18 mouse cellular contexts compared by ENCODE assay signal in the genomic region with DNA sequence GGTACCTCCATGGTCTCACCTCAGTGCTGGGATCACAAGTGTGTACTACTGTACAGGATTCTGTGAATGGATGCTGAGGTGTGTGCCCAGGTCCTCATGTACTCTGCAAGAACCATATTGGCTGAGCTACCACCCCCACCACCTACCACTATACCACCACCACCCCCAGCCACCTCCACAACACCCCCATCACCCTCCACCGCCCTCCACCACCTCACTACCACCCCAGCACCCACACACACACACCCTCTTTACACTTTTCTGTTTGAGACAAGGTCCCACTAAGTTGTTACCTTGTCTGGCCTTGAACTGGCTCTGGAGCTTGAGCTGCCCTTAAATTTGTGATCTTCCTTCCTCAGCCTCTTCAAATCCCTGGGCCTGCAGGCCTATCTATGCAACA.
DNase-seq lines count a peak whose midpoint lies in the region; ATAC-seq and TF ChIP-seq lines count a peak whose summit lies in the region.
"Had no signal": no experiment of that assay in that cellular context is flagged by ENCODE, and none has a peak within 500 bp of the region (broad histone marks: within the 10 kb centered on the region; RNA-seq: fewer than 3 reads in every experiment).

No protein-coding gene starts in this region.

- H3K4me1 ChIP-seq in forebrain, embryonic 15.5 days: peaks cover 28% of the 10 kb centered on the region
- H3K4me1 ChIP-seq in hindbrain, embryonic 15.5 days (replicated peaks): peaks cover 20% of the 10 kb centered on the region
- peaks cover 22% of the 10 kb centered on the region for H3K4me1 ChIP-seq in midbrain, embryonic 15.5 days
- H3K4me1 ChIP-seq: heart, embryonic 12.5 days had no signal

- H3K27ac ChIP-seq in layer of hippocampus, adult 2 months: peak overlapping the region; percentile 75
- peak overlapping the region; percentile 60 for H3K27ac ChIP-seq in forebrain, embryonic 15.5 days (replicated peaks)
- peak overlapping the region; percentile 16; the same call in 1 of the 2 replicates for H3K27ac ChIP-seq in hindbrain, embryonic 15.5 days (replicated peaks)
- H3K27ac ChIP-seq in midbrain, embryonic 15.5 days: peak overlapping the region; percentile 66
- H3K27ac ChIP-seq: limb, embryonic 15.5 days; stomach, postnatal 0 days had no signal

- H3K4me3 ChIP-seq in layer of hippocampus, adult 2 months: no peak overlapping the region
- no peak overlapping the region for H3K4me3 ChIP-seq in forebrain, embryonic 15.5 days
- no peak overlapping the region for H3K4me3 ChIP-seq in hindbrain, embryonic 15.5 days
- no peak overlapping the region for H3K4me3 ChIP-seq in midbrain, embryonic 15.5 days
- H3K4me3 ChIP-seq: heart, embryonic 12.5 days; limb, embryonic 15.5 days; myocyte had no signal

- TF ChIP-seq CTCF in layer of hippocampus, adult 2 months (conservative IDR thresholded peaks at IDR 0.05): no peak

- no peaks in the 10 kb centered on the region for H3K36me3 ChIP-seq in forebrain, embryonic 15.5 days
- H3K36me3 ChIP-seq in hindbrain, embryonic 15.5 days: no peaks in the 10 kb centered on the region
- no peaks in the 10 kb centered on the region for H3K36me3 ChIP-seq in midbrain, embryonic 15.5 days (replicated peaks)
- H3K36me3 ChIP-seq: heart, embryonic 12.5 days; limb, embryonic 15.5 days had no signal

- H3K27me3 ChIP-seq in forebrain, embryonic 15.5 days: no peaks in the 10 kb centered on the region
- H3K27me3 ChIP-seq in hindbrain, embryonic 15.5 days: no peaks in the 10 kb centered on the region
- no peaks in the 10 kb centered on the region for H3K27me3 ChIP-seq in midbrain, embryonic 15.5 days (replicated peaks)
- H3K27me3 ChIP-seq: limb, embryonic 15.5 days; Patski had no signal

- no peaks in the 10 kb centered on the region for H3K9me3 ChIP-seq in forebrain, embryonic 15.5 days
- no peaks in the 10 kb centered on the region for H3K9me3 ChIP-seq in hindbrain, embryonic 15.5 days
- no peaks in the 10 kb centered on the region for H3K9me3 ChIP-seq in midbrain, embryonic 15.5 days
- H3K9me3 ChIP-seq: heart, embryonic 12.5 days; limb, embryonic 15.5 days had no signal

- WGBS in forebrain, embryonic 15.5 days: 83% methylated on average over 1 of the region's 1 CpGs
- 100% methylated on average over 1 of the region's 1 CpGs for WGBS in hindbrain, embryonic 15.5 days
- 80% methylated on average over 1 of the region's 1 CpGs for WGBS in midbrain, embryonic 15.5 days

- no peak overlapping the region for H3K9ac ChIP-seq in forebrain, embryonic 15.5 days (replicated peaks)
- H3K9ac ChIP-seq in hindbrain, embryonic 15.5 days: no peak overlapping the region
- no peak overlapping the region for H3K9ac ChIP-seq in midbrain, embryonic 15.5 days
- H3K9ac ChIP-seq: heart, embryonic 12.5 days; limb, embryonic 15.5 days had no signal

- no peak overlapping the region for H3K4me2 ChIP-seq in forebrain, embryonic 15.5 days (replicated peaks)
- no peak overlapping the region for H3K4me2 ChIP-seq in hindbrain, embryonic 15.5 days
- no peak overlapping the region for H3K4me2 ChIP-seq in midbrain, embryonic 15.5 days
- H3K4me2 ChIP-seq: heart, embryonic 12.5 days; limb, embryonic 15.5 days had no signal

- no peak; the same call in 1 of the 2 replicates for ATAC-seq in forebrain, embryonic 15.5 days (replicated peaks)
- ATAC-seq in hindbrain, embryonic 15.5 days (ENCODE audit: low FRiP score, low read depth): peak; percentile 51
- ATAC-seq in midbrain, embryonic 15.5 days (replicated peaks): peak; percentile 43
- no peak for ATAC-seq in granulocyte monocyte progenitor cell, adult 5-6 weeks (replicated peaks; ENCODE audit: poor library complexity, severe bottlenecking)
- ATAC-seq: intestine, postnatal 0 days; Patski had no signal

- no peak for DNase-seq in layer of hippocampus, adult 2 months (ENCODE audit: low spot score in 2 of 2)
- no peak for DNase-seq in layer of hippocampus, postnatal 10 days (ENCODE audit: low spot score in 2 of 2)
- no peak for DNase-seq in retina, embryonic 14.5 days (ENCODE audit: low spot score)
- DNase-seq in gastrocnemius, postnatal 10 days: no peak
- DNase-seq: cerebellum, adult 9-11 months; kidney, postnatal 14 days; lung, postnatal 10 days; spleen, adult 18-20 months had no signal

Comparison
In these comparisons a context has a peak if more than half of its experiments do, and no peak if none do; other contexts are left out.
1. H3K27ac ChIP-seq: peak in every context shown above with its lines; median percentile 75 in layer of hippocampus, adult 2 months; 66 in midbrain, embryonic 15.5 days; 60 in forebrain, embryonic 15.5 days; 16 in hindbrain, embryonic 15.5 days.
2. ATAC-seq: peak in hindbrain, embryonic 15.5 days (single experiment) and midbrain, embryonic 15.5 days (single experiment); none in forebrain, embryonic 15.5 days (single experiment) and granulocyte monocyte progenitor cell, adult 5-6 weeks (single experiment).